Mouse (Mus musculus) ovary, adult 18-20 months (tissue): ENCODE results near the gene Krtap28-10.
A peak's percentile ranks its signal among the peaks of the same experiment; 100 is the strongest.

Source experiments
- DNase-seq: peaks from one replicate; pipeline ENCODE4 v3.0.0; 2022; ENCODE audit warnings: low spot score, mixed read lengths

Gene Krtap28-10

DNA sequence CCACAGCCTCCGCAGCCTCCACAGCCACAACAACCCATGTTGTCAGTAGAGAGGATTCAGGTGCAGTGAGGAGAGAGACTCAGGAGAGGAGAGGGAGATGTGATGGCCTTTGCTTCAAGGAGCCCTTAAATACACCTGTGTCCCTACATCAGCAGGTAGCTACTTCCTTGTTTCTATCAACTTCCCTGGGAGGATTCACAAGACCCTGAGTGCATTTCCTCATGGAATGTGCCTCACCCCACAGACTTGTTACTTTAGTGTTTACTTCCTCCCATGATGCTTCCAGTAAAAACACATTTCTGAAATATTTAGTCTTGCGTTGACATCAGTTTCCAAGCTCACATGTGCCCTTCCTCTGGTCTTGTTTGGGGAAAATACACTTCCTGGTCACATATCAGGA, at the start of gene Krtap28-10:
TSS of gene Krtap28-10 (minus strand) at position 101 of the 400 bp plus-strand sequence.
- no peak for DNase-seq

GRCm38 (mm10) chr1:83091268-83091667, 49.0 kb upstream of the Krtap28-10 start:
- DNase-seq, result no peak

- no peak for DNase-seq
These were observed 42.5 kb upstream of the Krtap28-10 start for GRCm38 (mm10) chr1:83084790-83085189.

DNA sequence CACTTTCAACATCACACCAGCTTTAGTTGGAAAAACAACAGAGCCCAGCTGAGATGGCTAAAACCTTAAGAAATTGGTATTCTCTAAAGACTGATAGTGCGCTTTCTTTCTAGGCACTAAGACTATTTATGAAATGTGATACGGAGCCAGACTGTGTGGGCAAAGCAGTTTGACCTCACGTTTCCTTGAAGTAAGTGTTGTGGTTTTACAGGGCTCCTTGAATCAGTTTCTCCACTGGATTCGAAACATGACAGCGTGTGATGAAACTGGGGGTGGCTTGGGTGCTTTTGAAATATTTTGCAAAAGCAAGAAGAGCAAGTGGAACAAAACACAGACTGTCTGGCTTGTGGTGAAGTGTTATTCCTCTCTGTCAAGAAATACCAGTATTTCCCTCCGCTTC, 34.7 kb upstream of the Krtap28-10 start:
- DNase-seq, result no peak

GRCm38 (mm10) chr1:83076190-83076917, 34.1 kb upstream of the Krtap28-10 start:
- DNase-seq, result no peak

DNA sequence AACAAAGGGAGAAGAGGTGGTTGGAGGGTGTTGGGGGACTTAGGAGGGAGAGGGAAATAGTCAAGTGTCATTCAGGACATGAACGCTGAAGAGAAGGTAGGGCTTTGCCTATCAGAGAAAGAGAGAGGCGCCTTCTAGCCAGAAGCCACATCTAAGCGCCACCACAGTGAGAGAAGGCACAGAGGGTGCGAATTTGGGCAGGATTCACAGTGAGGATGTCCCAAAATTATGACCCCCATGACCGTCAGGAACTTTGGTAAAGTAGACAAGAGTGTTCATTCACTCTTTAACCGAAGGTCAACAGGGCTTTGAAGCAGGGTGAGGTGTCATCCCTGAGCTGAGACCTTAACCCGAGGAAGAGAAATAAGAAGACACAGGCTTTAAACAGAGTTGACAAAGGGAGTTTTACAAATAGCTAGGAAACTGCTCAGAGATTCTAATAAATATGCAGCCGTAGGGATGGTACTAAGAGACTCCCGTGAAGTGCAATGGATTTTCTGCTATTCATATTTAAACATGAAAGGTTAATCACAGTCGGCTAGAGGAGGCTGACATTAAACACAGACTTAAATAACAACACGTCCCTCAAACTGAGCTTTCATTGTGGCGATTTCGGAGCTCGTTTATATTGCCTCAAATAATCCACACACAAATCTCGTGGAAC, 33.4 kb upstream of the Krtap28-10 start:
- DNase-seq, result no peak

DNA sequence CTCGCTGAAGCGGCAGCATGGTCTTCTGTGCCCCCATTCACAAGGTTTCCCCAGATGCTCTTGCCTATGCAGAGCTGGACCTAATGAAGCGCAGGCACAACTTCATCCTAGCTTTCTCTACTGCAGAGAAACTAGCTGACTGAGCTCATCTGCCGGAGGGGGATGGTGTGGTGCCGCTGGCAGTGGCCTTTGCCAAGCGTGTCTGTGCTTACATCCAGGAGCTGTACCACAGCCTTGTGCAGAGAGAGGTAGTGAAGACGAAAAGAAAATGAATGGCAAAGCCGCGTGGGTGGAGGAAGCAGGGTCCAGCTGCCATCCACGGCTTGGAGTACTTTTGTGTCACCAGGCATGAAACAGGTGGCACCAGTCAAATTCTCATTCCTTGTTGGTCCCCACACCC, 24.9 kb upstream of the Krtap28-10 start:
- DNase-seq, result no peak

GRCm38 (mm10) chr1:83066577-83066976, 24.3 kb upstream of the Krtap28-10 start:
- DNase-seq, result no peak

DNA sequence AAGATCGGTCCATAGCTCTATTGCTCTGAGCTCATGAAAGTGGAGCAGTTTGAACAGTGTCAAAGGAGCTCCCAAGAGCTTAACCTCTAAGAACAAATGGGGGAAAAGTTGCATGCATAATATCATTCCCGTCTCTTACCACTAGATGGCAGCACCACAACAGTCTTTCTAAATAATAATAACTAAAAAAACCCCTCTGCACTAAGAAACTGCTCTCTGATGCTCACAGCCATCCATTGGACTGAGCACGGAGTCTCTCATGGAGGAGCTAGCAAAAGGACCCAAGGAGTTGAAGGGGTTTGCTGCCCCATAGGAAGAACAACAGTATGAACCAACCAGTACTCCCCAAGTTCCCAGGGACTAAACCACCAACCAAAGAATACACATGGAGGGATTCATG, 22.6 kb upstream of the Krtap28-10 start:
- no peak for DNase-seq

DNA sequence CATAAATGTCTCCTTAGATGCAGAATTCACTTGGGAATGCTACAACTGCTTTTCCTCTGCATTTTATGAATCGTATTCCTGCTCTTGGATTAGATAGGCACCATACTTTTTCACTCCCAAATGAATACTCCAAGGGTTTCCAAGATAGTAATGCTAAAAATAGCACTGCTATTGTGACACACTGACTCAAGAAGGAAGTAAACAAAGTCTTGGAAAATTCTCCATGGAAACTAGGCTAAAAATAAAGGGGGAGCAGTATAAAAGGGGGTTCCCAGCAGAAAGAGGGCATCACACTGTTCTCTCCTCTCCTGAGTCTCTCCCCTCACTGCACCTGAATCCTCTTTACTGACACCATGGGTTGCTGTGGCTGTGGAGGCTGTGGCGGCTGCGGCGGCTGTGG, 18.4 kb upstream of the Krtap28-10 start, which contains the start of gene Krtap28-13:
TSS of gene Krtap28-13 (plus strand) at position 288 of the 400 bp plus-strand sequence.
- DNase-seq, result no peak

GRCm38 (mm10) chr1:83059278-83059677, 17.0 kb upstream of the Krtap28-10 start, which contains the start of gene A030005K14Rik:
TSS of gene A030005K14Rik (minus strand) at chr1:83059378.
- no peak for DNase-seq

DNA sequence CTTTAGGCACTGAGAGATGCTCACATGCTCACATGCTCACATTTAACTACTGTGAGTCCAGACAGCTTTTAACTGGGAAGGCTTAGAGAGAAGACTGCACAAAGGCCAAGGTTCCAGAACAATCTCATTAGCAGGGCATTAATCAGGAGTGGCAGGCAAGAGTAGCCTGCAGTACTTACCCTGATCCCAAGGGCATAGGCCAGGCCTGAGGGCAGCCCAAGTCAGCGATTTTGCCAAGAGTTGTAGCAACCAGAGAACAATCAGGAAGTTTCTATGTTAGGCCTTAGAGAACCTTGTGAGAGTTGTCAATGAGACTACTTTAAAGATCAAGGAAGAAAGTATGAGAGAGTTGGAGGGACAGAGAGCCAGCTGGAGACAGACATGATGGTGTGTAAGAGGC, 16.2 kb upstream of the Krtap28-10 start:
- no peak for DNase-seq

- DNase-seq, result no peak
These were observed 2.7 kb upstream of the Krtap28-10 start, which contains the start of gene Gm47969 for GRCm38 (mm10) chr1:83044882-83045427. TSS of gene Gm47969 (plus strand) at chr1:83044932.

DNA sequence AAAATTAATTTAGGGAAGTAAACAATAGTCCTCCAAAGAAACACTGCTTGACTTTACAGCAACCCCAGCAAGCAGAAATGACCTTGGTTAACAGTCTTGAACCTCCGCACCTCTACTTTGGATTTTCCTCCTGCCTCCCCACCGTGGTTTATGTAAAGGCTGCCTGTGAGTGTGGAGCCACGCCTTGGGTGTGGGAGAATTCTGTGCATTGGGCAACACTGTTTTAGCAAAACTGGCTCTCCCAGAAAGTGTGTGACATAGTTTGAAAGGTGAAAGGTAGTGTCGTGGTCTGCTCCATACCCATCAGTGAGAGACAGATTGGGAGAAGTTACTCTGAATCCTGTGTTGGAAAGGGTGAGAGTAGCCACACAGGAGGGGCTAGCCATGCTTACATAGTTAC, 3.2 kb downstream of the Krtap28-10 start:
- DNase-seq, result no peak

- peak; percentile 14 for DNase-seq
These were observed 4.1 kb downstream of the Krtap28-10 start, which contains the start of gene Slc19a3 for GRCm38 (mm10) chr1:83038109-83038672. TSS of gene Slc19a3 (minus strand) at chr1:83038448.

- no peak for DNase-seq
These were observed 5.2 kb downstream of the Krtap28-10 start for GRCm38 (mm10) chr1:83036892-83037667.

GRCm38 (mm10) chr1:83034509-83034908, 7.8 kb downstream of the Krtap28-10 start:
- DNase-seq, result no peak

GRCm38 (mm10) chr1:83032508-83032907, 9.8 kb downstream of the Krtap28-10 start:
- DNase-seq, result peak; percentile 3

- DNase-seq, result no peak
These were observed 10.3 kb downstream of the Krtap28-10 start for GRCm38 (mm10) chr1:83031950-83032349.

DNA sequence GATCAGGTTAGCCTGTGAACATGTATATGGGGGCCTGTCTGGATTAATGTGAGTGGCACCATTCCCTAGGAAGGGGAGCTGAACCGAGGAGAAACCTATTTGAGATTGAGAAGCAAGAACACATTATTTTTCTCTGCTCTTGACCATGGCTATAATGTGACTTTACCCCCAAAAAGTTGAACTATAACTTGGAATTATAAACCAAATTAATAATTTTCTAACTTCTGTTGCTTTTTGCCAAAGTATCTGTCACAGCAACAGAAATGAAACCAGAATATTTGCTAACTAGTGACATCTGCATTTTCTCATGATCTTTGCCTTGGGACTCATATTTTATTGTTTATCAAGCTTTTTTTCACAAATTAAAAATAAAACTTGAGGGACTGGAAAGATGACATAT, 25.7 kb downstream of the Krtap28-10 start:
- DNase-seq, result no peak

GRCm38 (mm10) chr1:83015329-83015879, 26.9 kb downstream of the Krtap28-10 start:
- DNase-seq, result no peak
